Mouse (Mus musculus): ENCODE results near the gene Emilin2.

GRCm38 (mm10) chr17:71307251-71307790, 4.5 kb downstream of the Emilin2 start:
- TF ChIP-seq EP300 (IDR thresholded peaks at IDR 0.05; ENCODE audit: low read depth) (no peak), CTCF (IDR thresholded peaks at IDR 0.05; ENCODE audit: low read depth) (no peak)

Data from liver, postnatal 0 days (tissue).